Mouse (Mus musculus) mouse embryonic stem cell (cell line): ENCODE measurements around the gene Pdss1.
"Not testable (repeated sequence)": the region's sequence is repeated elsewhere in the genome, so short reads cannot be mapped to it uniquely, and the experiment has no call there.

Experiments used
- in situ Hi-C, 2 experiments: fragments of 300-500 bp; cut with MboI; formaldehyde crosslinking; loops; 1 replicate in 1 of 2; 3 replicates in 1 of 2; pipeline ENCODE4 v1.14.3; 2019 to 2020; ENCODE audit warnings: low sequenced_read_pairs in 2 of 2, low pct_unique_long_range_greater_than_20kb in 1 of 2, mixed read lengths in 1 of 2; ENCODE audit not compliant: unreplicated experiment in 1 of 2

The Pdss1 gene

DNA sequence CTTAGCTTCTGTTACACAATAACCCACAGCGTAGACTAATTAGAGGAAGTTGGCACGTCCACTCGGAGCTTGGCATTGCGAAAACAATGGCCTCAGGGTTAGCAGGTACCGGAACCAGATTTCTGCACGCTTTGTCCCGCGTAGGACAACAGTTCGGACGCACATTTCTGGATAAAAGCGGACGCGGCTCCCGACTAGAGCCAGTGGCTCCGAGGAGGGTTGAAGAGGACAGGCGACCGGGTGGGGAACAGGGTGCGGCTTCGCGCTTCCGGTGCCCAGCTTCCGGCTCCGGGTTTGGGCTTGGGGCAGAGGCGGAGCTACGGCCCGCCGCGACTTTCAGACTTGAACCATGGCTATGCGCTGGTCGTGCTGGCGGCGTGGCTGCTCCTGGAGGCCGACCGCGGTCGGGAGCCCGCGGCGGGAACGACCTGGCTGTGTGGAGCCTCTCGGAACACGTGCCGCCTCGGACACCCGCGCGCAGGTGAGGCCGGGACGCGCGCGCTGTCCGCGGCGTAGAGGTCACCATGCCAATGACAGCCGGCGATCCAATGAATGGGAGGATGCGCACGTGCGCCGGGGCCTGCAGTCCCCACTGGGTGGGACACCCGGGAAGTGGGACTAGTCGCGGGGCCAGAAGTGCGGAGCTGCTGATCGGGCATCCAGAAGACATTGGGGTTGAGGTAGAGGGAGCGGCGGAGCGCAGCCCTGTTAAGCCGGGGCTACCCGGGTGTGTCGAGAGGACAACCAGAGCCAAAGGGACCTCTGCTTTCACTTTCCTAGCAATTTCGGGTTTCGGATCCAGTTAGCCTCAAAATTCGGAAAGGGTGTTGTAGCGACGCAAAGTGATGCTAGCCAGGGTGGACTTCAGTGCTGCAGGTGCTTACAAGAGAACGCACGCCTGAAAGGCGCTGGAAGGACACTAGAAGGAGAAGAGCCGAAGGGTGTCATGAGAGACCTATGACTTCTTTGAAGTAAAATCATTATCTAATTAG lies at the start of gene Pdss1:
Gene Pdss1 (plus strand): TSS at position 241 of the 992 bp plus-strand sequence.
- in situ Hi-C loops: no loop called here

DNA sequence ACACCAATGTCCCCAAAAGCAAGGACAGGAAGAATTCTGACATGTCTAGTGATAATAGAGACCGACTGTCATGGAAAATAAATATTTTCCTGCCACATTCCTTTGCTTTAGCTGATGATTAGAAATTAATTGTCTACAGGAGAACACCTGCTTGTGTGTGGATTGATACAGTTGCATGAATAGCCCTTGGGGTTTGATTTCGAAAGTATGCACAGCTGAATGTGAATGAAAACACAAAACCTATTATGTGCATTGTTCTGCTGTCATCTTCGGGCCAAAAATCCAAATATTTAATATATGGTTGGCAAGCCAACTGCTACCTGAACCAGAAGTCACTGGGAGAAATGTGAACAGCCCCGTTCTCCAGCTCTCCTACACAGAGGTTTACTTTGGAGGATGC lies 43.4 kb upstream of the Pdss1 start:
- in situ Hi-C loops: loop anchor here (25.0 kb wide), 2 partner anchors 90 to 890 kb away; partner anchors contain the start of gene Apbb1ip (in 1 of the 2)

DNA sequence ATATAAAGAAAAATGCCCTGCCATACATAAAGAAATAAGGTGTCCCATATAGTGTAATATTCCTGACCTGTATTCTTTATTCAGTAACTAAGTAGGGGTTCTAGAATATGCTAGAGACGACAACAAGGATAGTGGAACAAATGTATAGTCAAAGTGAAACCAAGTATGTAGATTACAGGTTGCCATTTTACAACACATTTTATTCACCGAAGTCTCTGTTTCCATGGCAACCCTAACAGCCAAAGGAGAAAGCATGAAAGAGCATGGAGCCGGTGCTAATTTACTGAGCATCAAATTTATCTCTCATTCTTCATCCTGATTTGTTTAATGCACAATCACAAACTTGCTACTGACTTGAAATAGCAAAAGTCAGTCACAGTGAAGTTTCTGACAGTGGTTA lies 37.8 kb upstream of the Pdss1 start:
- in situ Hi-C loops: loop anchor here (25.0 kb wide), 2 partner anchors 95 to 895 kb away; partner anchors contain the start of gene Apbb1ip (in 1 of the 2)

DNA sequence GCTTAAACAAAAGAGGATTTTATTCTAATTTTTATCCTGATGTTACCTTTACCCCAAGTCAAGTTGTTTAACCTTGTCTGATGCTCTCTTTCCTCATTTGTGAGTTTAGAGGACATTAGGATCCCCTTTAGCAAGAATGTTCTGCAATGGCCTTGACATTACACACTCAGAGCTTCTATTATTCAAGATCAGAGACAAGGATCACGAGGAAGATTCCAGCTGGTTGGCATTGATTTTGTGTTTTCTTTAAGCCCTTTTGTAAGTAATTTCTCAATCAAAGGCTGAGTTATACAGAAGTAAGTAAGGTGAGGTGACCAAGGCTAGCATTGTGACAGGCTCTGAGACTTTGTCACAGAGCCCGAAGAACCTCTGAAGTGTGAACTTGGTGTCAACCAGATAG lies 33.1 kb upstream of the Pdss1 start:
- in situ Hi-C loops: loop anchor here (25.0 kb wide), 2 partner anchors 100 to 900 kb away; partner anchors contain the start of gene Apbb1ip (in 1 of the 2)

DNA sequence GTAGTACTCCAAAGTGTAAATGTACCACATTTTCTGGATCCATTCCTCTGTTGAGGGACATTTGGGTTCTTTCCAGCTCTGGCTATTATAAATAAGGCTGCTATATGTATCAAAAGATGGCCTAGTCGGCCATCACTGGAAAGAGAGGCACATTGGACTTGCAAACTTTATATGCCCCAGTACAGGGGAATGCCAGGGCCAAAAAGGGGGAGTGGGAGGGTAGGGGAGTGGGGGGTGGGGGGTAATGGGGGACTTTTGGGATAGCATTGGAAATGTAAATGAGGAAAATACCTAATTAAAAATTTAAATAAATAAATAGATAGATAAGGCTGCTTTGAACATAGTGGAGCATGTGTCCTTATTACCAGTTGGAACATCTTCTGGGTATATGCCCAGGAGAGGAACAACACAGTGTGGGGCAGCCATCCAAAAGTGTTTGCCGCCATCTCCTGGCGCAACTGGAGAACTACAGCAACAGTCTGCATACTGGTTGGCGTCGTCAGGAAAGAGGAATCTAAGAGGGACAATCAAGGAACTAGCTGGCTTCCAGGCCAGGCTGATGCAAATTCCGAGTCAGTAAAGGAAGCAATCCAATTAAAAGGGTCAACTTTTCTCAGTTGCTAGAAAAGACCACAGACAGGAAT lies 30.8 kb upstream of the Pdss1 start:
- in situ Hi-C loops: loop anchor here (25.0 kb wide), 2 partner anchors 102 to 902 kb away; partner anchors contain the start of gene Apbb1ip (in 1 of the 2)

DNA sequence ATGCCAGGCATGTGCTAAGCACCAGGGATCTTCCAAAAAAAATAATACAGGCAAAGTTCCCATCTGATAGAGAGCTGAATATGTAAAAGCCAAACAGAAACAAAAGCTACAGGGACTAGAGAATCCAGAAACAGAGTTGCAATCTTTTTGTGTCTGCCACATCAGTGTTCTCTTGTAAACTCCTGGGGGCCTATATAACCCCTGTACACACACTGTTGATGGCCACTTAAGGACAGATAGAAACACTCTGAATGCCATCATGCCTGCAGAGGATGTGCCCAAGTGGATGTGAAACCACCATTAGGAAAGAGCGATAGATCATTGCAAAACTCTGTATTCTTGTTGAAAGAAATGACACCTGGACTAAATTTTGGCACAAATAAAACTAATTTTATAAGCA lies 29.5 kb upstream of the Pdss1 start:
- in situ Hi-C loops: loop anchor here (25.0 kb wide), 2 partner anchors 104 to 904 kb away; partner anchors contain the start of gene Apbb1ip (in 1 of the 2)

DNA sequence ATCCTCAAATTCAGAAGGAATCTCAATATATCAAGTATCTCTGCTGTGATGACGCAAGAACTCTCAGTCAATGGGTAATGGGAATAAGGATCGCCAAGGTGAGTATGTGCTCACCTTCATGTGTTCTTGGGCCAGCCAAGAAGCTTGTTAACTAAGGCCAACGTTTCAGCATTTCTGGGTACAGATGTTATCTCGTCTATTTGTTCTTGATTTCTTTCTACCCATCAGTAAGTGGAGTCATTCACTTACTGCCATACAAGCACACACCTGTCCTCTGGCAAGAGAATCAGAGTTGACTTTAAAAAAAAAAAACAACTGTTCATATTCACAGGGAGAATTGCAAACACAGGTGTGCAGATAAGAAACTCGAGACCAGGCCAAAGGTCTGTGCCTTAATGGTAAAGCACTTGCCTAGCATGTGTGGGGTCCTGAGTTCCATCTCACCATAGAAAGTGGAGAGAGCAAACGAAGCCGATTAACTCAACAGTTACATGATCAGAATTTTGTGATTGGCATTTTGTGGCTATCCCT lies 28.4 kb upstream of the Pdss1 start:
- in situ Hi-C loops: loop anchor here (25.0 kb wide), 2 partner anchors 105 to 905 kb away; partner anchors contain the start of gene Apbb1ip (in 1 of the 2)

DNA sequence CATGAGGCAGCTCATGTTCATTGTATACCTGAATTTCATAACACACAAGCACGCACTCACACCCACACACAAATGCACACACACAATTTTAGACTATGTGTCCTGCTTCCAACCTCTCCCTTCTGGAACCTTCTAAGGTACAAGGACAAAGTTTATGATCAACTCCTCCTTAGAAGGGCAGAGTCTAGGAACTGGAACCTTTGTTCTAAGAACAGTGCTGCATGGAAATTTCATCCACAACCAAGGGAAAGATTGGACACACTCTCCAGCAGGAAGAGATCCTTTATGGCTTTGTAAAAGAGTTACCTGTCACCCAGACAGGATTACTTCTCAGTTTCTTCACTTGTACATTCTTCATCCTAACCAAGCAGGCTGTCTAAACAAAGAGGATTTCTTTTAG lies 22.2 kb upstream of the Pdss1 start:
- in situ Hi-C loops: loop anchor here (25.0 kb wide), 2 partner anchors 111 to 911 kb away; partner anchors contain the start of gene Apbb1ip (in 1 of the 2)

DNA sequence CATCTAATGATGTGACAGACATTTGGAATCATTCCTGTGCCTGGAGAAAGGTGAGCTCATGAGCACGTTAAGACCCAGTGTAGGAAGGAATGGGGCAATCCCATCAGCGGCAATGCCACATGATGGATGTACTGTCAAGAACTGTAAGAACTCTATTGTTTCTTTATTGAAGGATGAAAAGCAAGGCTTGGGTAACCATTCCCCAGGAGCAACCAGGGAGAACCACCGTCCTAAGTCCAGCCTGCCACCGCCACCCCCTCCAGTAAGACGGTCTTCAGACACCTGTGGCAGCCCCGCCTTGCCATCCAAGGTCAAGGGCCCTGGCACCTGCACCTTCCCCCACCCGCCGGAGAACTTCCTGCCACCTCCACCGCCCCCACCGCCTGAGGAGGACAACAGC lies 20.7 kb upstream of the Pdss1 start:
- in situ Hi-C loops: loop anchor here (25.0 kb wide), 2 partner anchors 112 to 912 kb away; partner anchors contain the start of gene Apbb1ip (in 1 of the 2)

DNA sequence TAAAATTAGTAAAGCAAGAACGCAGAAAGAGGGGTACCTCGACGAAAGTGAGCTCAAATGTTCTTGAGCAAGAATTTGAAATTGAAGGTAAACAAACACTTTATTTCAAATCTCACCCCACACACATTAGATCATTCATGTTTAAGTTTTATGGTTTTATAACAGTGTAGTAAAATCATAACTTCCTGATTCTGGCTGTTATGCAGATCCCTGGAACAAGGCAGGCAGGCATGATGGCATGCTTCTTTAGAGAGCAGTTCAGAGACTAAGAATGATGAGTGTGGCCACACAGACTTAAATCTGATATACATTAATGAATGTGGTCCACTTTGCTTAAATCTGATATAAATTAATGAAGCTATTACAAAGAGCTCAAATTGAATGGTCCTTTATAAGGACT lies 18.7 kb upstream of the Pdss1 start:
- in situ Hi-C loops: no loop called here

DNA sequence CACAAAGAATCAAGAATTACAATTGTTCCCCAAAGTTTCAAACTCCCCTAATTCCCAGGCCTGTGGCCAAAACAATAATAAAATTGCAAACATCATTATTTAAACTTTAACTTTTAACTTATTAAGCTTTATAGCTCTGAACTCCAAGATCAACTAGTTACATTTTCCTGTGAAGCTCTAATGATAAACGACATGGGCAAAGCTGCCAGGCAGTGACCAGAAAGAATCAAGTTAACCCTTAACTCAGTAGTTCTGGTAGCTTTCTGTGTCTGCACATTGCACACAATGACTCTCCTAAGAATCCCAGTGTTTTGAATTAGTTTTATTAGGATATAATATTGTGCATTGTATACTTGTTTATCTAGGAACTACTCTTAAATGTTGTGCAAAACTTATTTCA lies 16.5 kb upstream of the Pdss1 start:
- in situ Hi-C loops: no loop called here

DNA sequence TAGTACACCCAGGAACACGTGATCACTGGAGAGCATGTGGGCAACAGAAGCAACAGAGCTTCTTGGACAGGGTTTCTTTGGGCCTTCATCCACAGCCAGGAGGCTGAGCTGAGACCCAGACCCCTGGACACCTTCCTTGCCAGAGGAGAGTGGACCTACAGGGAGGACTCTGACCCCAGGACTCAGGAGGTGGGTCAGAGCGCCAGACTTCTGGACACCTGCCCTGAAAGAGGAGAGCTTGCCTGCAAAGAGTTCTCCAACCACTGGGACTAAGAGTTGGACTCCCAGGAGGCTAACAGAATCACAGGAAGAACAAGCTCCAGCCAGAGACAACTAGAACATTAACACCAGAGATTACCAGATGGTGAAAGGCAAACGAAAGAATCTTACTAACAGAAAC lies 14.6 kb upstream of the Pdss1 start:
- in situ Hi-C loops: not testable (repeated sequence)

DNA sequence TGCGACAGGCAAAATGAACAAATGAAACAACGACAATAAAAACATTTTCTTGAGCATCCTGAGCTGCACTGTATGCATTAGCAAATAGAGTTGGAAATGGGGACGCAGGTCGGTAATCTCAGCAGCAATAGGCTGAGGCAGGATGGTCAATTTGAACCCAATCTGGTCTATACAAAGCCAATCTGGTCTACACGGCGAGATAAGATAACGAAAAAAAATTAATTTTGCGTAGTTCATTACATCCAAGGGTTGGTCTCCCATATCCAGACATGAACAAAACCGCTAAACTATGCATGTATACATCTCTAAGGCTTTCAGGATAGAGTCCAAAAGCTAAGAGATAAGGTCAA lies 415 bp upstream of the Pdss1 start:
- in situ Hi-C loops: no loop called here

DNA sequence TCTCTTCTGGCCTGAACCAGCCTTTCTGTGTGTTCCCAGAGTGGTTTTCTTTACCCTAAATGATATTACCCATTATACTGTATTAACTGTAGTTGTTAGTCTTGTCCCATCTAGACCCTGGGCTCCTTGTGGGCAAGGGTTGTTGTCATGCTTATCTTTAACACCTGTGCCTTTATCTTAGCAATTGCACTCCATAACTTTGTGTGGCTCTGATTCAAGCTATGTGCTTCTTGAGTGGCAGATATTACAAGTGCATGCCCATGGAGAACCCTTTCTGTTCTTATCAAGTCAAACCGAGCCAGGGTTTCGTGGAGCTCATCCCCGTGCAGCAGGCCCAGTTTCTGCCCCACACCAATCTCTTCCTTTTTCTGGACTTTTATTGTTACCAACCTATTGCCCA lies 8.6 kb downstream of the Pdss1 start:
- in situ Hi-C loops: no loop called here

DNA sequence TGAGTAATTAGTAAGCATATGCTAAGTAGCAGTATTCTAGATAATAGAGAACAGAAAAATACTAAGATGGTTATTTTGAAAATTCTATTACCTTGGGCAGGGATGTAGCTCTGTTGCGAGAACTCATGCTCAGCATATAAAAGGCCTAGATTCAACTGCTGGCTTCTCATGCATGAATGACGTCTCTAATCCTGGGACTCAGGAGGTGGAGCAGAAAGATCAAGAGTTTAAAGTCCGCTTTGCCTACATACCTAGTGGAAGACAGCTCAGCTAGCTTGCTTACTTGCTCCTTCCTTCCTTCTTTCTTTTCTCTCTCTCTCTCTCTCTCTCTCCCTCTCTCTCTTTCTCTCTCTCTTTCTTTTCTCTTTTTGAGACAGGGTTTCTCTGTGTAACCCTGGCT lies 19.1 kb downstream of the Pdss1 start:
- in situ Hi-C loops: loop anchor here in 1 of 2 experiments (10.0 kb wide), 1 partner anchor 160 kb away; no protein-coding TSS in a partner anchor

DNA sequence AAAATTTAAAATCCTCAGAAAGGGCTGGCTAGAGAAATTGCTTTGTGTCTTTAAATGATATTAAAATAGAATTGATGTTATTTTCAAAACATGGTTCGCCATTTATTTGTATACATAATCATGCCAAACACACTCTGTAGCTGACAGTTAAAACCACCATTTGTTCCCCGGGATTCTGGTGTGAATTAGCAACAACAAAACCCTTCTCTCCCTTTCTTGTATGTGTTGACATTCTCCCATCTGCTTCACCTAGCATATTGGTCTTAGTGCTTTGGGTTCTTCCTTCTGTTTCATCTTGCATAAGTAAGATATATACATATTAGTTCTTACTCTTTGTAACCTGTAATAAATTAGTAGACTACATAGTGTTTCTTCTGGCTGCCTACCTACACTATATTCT lies 23.3 kb downstream of the Pdss1 start:
- in situ Hi-C loops: loop anchor here in 1 of 2 experiments (10.0 kb wide), 1 partner anchor 156 kb away; no protein-coding TSS in a partner anchor

DNA sequence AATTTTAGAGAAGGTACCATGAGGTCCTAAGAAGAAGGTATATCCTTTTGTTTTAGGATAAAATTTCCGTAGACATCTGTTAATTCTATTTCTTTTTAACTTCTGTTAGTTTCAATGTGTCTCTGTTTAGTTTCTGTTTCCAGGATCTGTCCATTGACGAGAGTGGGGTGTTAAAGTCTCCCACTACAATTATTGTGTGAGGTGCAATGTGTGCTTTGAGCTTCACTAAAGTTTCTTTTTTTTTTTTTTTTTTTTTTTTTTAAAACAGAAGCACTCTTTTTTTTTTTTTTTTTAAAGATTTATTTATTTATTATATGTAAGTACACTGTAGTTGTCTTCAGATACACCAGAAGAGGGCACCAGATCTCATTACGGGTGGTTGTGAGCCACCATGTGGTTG lies 30.6 kb downstream of the Pdss1 start:
- in situ Hi-C loops: not testable (repeated sequence)

DNA sequence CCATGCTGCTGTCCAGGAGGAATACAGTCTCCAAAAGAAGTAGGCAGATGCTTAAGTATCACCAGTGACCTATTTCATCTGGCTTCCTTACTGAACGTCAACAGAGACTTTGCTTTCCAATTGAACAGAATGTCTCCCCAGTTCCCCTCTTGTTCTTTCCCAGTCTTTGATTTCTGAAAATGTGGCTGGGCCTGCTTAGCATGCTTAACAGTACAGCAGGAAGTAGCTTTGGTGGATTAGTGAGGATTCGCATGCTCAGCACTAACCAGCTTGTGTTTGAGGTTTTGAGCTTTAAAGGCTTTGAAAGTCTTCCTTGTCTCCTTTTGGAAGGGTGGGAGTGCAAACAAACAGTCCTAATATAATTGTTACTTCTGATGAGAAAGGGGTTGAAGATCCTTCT lies 32.9 kb downstream of the Pdss1 start:
- in situ Hi-C loops: no loop called here

DNA sequence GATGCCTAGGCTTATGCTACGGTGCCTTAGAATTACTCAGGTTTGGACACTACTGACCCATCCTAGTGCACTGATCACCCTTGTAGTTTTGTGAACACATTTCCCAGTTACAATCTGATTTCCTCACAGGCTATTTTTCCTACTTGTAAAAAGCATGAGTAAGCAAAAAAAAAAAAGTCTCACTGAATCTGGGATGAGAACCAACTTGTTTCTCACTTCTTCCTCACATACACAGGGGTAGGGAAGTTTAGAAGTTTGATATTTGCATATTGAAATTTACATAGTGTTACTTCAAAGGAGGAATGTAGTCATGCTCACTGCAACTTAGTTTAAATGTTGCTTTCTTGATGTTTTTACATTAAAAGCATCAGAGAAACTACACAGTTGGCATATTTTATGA lies 38.2 kb downstream of the Pdss1 start:
- in situ Hi-C loops: no loop called here
